Mouse (Mus musculus) spleen, postnatal 4 days (tissue): ENCODE measurements around the gene Mef2c.

Experiments used
- DNase-seq, 2 experiments: peaks; one replicate each; pipeline ENCODE4 v3.0.0; 2022; ENCODE audit warnings: low spot score in 2 of 2

The Mef2c gene

DNA sequence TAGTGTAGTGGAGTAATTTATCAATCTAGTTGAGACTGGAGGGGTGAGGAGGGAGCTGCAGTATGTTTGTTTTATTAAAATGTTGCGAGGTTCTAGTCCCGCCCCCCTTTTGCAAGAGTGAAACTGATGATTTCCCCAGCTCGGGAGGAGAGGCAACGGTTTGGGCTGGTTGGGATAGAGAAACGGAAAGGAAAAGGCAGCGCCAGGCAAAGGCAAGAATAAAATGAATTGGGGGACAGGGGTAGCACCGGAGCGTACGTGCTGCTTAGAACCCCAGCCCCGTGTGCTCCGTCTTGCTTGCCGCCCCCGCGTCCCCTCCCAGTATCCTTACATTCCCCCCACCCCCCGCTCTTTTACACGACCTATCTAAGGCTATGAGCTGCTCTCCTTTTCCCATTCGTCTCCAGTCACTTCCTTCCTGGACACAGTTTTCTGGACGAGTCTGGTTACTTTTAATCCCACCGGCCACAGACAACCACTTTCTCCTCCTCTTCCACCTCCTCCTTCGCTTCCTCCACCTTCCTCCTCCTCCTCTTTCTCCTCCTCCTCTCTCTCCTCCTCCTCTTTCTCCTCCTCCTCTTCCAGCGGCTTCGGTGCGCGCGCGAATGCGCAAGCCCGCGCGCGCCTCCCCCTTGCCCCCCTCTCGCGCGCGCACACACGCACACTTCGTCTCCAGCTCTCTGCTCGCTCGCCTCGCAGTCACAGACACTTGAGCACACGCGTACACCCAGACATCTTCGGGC lies 20.5 kb downstream of the Mef2c start:
- peak; percentile 47 to 78 for DNase-seq

DNA sequence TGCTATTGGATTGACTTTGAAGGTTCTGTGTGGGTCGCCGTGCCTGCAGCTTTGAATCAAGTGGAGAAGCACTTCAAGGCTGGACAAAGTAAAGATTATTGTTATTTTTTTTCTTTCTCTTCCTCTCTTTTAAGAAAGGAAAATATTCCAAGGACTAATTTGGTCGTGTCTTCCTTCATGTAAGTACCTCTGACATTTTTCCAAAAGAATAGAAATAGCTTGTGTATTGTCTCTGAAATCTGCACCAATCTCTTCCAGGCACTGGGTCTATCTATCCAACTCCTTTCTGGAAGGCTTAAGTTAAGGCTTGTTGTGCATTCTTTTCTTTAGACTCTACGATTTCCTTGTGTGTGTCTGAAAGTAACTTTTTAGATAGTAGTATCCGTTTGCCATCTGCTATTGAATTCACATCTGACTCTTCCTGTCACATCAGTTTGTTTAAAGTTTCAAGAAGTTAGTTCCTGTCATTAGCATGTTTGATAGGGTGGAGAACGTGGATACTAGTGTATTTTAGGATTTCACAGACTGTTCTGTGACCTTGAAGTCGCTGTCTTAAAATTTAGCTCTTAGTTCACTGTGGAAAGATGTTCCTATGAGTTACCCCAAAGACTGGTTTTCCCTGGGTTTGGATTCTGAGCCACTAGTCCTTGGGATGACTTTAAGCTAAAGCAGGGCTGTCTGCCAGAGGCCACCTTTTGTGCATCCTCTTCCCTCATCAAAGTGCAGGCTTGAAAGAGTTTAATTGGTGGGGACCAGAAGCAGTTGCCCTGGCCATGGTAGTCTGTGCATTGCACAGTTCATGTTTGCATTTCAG lies 21.3 kb downstream of the Mef2c start:
- DNase-seq, result no peak

DNA sequence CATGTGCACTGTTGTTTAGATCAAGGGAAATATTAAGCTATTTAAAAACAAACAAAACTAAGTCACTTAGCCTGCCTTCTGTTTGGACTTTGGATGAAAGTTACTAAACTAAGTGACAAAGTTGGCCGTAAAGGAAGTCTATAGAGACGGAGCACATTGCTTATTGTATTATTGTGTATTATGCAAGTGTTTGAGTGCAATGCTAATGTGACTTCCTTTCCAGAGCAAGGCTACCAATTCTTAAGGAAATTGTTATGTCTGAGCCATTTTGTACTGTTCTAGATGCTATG lies 21.8 kb downstream of the Mef2c start:
- no peak for DNase-seq

DNA sequence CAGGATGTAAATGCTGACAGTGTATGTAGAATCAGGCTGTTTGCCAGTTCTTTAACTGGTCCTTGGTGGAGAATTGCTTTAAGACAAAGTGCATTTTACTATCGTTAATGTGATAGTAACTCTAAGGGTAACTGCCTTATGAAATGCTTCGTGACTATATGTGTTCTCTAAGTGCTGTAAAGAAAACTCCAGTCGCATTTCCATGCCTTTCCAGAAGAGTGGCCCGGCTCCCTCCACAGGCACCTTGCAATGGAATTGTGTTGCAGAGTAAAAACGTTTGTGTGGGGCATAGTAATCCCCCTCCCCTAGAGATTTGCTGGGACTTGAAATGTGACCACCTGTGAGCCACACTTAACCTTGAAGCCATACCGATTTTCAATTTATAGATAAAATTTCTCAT lies 22.2 kb downstream of the Mef2c start:
- DNase-seq, result no peak

- DNase-seq, result no peak
Observed at GRCm38 (mm10) chr13:83527921-83528320, 24.1 kb downstream of the Mef2c start.

DNA sequence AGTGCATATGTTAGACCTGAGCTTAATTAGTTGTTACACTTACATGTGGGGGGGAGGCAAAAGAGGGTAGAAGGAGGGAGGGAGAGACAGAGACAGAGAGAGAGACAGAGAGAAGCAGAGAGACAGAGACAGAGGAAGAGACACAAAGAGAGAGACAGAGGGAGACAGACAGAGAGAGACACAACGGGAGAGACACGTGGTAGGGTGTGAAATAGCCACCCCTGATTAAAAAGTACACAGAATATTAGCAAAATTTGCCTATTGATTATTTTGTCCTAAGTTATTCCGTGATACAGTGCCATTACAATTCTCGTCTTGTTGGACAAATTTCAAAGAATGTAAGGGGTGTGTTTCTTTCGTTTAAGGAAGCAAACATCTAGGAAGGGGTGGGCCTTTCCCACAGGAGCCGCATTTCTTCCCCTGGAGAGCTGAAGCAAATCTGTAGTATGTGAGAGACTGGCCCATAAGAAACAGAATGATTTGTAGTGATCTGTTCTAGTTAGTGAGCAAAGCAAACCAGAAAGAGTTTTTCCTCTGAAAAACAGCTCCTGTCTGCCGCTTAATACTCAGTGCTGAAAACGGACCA lies 26.0 kb downstream of the Mef2c start:
- DNase-seq, result no peak

DNA sequence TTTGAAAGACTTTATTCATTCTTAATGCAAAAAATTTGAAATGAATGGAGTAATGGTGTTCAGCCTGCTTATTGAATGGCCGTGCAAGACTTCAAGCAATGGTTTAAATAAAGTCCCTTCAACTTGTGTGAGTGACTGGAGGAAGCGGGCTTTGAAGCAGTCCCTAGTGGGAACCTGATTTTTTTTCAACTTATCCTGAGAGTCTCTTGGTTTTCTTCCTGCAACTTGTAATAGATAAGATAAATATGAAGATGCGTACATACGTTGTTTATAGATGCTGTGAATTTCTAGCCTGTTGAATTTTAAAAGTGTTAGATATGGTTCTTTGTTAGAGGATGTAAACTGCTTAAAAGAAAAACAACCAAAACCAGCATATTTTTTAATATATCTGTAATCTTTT lies 27.1 kb downstream of the Mef2c start:
- DNase-seq, result no peak

DNA sequence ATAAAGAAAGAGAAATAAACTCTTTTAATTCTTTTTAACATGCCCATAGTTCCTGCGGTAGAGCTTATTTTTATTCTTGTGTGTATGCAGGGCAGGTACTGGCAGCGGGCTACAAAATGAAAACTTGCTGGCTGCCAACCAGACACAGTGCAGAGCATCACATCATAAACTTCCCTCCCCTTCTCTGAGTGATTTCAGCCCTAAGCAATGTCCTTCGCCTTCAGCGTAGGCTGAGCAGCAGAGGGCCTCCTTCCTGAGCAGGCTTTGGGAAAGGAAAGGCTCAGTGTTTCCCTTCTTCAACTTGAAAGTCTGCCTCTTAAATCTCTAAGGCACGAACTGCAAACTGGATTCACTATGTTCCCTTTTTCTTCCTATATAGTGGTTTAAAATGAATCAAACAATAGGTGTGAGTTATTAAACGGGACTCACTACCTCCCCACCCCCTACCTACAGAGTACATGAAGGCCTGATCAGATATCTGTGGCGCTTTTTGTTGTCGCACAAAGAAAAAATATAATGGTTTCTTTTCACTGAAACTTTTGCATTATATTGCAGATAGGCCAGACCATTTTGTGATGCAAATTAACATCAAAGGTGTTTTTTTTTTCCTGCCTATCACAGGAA lies 28.2 kb downstream of the Mef2c start:
- DNase-seq, result no peak

GRCm38 (mm10) chr13:83536361-83536760 lies 32.5 kb downstream of the Mef2c start:
- DNase-seq, result no peak

DNA sequence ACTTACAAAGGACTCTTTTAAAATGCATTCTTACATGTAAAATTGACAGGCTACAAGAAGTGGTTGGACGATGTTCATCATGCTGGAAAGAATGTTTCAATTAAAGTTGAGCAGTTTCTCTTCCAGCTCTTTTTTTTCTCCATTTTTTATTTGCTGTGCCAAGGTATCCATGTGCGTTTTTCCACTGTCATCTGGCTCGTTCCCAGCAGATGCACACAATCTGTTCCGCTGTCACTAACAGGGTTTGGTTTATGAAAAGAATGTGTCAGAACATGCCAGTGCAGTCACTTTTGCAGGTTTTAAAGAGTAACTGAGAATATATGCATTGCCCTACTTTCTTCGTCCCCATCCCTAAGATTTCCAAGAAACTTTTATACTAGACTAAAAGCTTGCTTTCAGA lies 33.3 kb downstream of the Mef2c start:
- DNase-seq, result no peak

GRCm38 (mm10) chr13:83539921-83540320 lies 36.1 kb downstream of the Mef2c start:
- no peak for DNase-seq

- DNase-seq, result no peak
Observed at GRCm38 (mm10) chr13:83542666-83543065, 38.8 kb downstream of the Mef2c start.

DNA sequence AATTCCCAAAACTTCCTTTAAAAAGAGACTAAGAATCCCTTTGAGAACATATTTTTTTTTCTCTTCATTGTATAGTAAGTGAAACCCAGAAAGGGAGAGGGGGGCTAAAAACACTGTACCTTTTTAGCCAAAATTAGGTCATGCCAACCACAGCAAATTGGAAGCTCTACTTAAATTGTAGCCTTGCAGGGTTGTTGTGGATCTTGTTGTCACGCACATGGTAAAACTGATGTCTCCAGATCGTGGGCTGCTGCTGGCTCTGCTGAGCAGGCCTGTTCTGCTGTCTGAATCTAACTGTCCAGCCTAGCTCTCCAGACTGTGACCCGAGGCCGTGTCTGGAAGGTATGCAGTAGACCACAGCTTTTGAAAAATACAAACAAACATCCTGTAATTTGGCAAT lies 40.9 kb downstream of the Mef2c start:
- no peak for DNase-seq

GRCm38 (mm10) chr13:83546876-83547275 lies 43.0 kb downstream of the Mef2c start:
- DNase-seq, result no peak

DNA sequence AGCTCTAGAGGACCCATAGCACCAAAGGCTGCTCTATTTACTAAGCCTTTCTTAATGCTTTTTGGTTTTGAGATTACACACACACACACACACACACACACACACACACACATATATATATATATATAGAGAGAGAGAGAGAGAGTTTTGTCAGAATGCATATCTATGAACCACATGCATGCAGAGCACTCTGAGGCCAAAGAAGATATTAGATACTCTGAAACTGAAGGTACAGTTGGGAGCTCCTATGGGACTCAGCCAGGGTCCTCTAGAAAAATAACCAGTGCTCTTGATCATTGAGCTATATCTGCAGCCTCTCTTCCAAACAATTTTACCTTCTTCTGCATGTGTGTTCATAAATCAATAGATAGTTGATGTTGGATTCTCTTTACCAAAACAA lies 47.4 kb downstream of the Mef2c start:
- DNase-seq, result no peak

GRCm38 (mm10) chr13:83552051-83552450 lies 48.2 kb downstream of the Mef2c start:
- DNase-seq, result no peak

DNA sequence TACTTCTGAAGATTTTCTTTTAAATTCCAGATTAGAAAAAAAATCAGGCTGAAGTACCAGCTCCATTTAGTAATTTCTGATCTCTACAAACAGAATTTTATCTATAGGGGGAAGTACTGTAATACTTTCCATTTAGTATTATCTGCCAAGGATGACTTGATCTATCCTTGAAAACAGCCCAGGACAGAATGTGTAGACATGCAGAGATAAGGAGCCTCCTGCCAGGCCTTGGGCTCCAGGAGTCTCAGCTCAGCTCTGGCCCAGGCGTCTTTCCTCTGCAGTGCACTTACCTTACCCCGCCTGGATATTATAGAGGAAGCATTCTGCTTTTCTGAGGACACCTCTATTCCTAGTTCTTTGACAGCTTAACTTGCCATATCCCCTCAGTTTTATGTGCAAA lies 59.4 kb downstream of the Mef2c start:
- no peak for DNase-seq

GRCm38 (mm10) chr13:83565732-83566131 lies 61.9 kb downstream of the Mef2c start:
- no peak for DNase-seq

DNA sequence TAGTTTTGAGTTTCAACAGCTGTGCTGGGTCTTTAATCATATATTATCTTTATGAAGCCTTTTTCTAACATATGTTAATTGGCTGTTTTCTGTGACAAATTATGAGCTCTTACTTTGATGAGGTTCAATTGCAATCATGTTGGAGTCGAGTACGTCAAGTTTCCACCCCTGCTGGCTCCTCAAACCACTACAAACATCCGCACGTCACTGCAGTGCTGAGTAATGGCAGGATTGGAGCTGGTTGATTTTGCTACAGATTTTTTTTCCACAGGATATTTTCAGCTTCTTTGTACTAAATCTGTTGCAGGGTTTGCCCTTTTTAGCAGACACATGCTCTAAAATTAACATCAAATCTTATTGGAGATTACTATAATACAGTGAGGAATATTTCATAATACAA lies 62.3 kb downstream of the Mef2c start:
- DNase-seq, result no peak

DNA sequence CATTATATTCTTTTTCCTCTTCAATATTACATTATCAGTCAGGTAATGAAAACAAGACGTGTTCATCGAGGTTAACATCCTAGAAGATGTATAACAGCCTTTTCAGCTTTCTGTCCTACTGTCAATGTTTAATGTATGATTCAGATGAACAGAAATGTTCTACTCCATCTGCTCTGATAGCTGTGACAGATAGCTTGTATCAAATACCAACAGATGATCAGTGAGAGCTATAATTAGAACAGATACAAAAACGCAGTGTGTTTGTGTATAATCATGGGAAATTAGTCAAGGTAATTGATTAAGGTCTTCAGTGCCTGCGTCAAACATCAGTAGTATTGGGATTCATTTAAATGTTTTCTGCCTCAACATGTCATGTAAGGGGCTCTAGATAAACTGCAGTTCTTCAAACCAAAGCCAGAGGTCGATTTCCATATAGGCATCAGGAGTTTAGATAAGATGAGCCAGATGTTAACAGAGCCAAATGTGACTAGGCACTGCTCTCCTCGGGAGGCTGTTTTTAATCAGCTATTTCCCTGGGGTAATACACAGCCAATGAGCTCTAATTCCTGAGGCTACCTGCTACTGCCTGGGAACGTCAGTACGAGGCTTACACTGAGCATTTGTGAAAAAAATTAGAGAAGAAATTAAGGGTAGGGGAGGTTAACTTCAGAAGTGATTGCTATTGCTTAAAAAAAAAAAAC lies 63.1 kb downstream of the Mef2c start:
- DNase-seq, result no peak

DNA sequence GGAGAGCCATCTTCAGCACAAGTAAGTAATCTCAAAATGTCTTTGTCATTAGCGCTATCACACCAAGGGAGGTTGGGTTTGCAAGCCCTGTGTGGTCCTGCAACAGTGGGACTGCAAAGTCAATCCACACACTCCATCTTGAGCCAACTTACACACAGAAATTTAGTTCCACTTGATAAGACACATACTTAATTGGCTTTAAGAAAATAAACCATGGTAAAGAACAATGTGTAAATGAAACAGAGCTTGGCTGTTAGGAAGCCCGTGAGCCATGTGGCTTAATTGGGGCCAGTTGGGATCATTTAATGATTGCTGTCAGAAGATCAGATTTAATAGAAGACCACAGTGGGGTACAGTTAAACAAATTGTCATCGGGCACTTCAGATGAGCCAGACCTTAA lies 63.8 kb downstream of the Mef2c start:
- no peak for DNase-seq

DNA sequence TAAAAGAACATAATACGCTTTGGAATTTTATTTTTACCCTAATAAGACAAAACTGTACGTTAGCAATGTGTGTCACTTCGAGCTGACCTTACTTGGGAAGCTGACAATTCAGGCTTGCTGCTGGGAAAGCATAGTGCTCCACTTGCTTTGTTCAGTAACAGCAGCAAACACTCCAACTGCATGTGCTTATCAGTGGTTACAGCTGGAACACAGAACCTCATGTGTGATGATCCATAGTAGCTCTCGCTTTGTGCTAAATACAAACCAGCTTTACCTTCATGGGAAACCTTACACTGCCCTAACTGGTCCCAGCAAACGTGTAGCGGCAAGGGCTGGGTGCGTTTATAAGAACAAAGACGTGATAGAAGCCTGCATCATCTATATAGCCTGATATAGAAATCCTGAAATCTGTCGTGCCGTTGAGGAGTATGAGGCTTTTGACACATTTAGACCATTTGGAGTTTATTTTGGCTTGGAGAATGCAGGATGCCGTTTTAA lies 65.0 kb downstream of the Mef2c start:
- no peak for DNase-seq
